Mouse (Mus musculus) lung, postnatal 0 days (tissue): ENCODE measurements around the gene P2rx4.
A peak's percentile ranks its signal among the peaks of the same experiment; 100 is the strongest.

Experiments
- CTCF ChIP-seq: IDR thresholded peaks from 2 replicates; pipeline ENCODE4 v1.5.1; 2016; ENCODE audit warnings: antibody characterized with exemption, mild to moderate bottlenecking
- EP300 ChIP-seq: IDR thresholded peaks from 2 replicates; pipeline ENCODE4 v1.6.1; 2016; ENCODE audit warnings: antibody characterized with exemption, mild to moderate bottlenecking, control low read depth

DNA sequence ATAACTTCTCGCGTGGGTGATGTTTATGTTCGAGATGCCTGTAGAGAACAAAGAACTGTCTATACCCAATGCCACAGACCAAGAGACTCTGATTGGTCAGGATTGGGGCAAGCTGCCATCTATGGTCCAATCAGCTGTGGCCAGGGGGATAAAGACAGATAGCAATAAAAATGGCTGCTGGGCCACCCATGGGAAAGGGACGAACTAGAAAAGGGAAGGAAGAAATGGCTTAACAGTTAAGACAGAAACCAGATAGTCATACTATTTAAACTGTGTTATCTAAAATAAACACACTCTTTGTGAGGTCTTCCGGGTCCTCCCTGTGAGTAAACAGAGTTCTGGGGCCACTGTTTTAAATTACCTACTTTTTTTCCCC lies 6.5 kb upstream of the P2rx4 start:
- TF ChIP-seq CTCF (no peak), EP300 (peak; percentile 21; the same call in 1 of the 2 replicates)
